Mouse (Mus musculus) embryonic facial prominence, embryonic 12.5 days (tissue): ENCODE measurements around the gene Csf2. TPM values are rescaled to one million over a fixed set of nuclear protein-coding genes. Genes with fewer than 3 reads are reported as not detected.
"Not testable (repeated sequence)": the region's sequence is repeated elsewhere in the genome, so short reads cannot be mapped to it uniquely, and the experiment has no call there.

ENCODE experiments used
- ATAC-seq: fragments of 200-750 bp; cut with Nextera tagmentation; 2 replicates; pipeline ENCODE4 v1.8.0; 2017; ENCODE audit not compliant: insufficient number of reproducible peaks, insufficient read depth, low FRiP score, low TSS enrichment
- H3K27ac ChIP-seq: fragments of 300-500 bp; sonication (generic); 2 replicates; pipeline ENCODE4 v1.5.1; 2016; ENCODE audit warnings: mild to moderate bottlenecking
- H3K27me3 ChIP-seq: fragments of 300-500 bp; sonication (generic); 2 replicates; pipeline ENCODE4 v1.6.1; 2016; ENCODE audit warnings: mild to moderate bottlenecking, moderate library complexity
- H3K36me3 ChIP-seq: fragments of 300-500 bp; sonication (generic); 2 replicates; pipeline ENCODE4 v1.6.1; 2016; ENCODE audit warnings: mild to moderate bottlenecking
- H3K4me1 ChIP-seq: fragments of 300-500 bp; sonication (generic); 2 replicates; pipeline ENCODE4 v1.6.1; 2016
- H3K4me2 ChIP-seq: fragments of 300-500 bp; sonication (generic); replicated peaks from 2 replicates; pipeline ENCODE4 v1.6.1; 2016; ENCODE audit warnings: mild to moderate bottlenecking, moderate library complexity
- H3K4me3 ChIP-seq: fragments of 300-500 bp; sonication (generic); 2 replicates; pipeline ENCODE4 v1.5.1; 2016; ENCODE audit warnings: mild to moderate bottlenecking
- H3K9ac ChIP-seq: fragments of 300-500 bp; sonication (generic); 2 replicates; pipeline ENCODE4 v1.6.1; 2016; ENCODE audit warnings: mild to moderate bottlenecking, moderate library complexity
- H3K9me3 ChIP-seq: fragments of 300-500 bp; sonication (generic); 2 replicates; pipeline ENCODE4 v1.6.1; 2016; ENCODE audit warnings: mild to moderate bottlenecking, moderate library complexity
- WGBS: fragments of 180-500 bp; shearing (Covaris S2); methylation state at CpG from one replicate; pipeline ENCODE4 v1.1.7; 2016; 5-methylcytosine and 5-hydroxymethylcytosine counted together
- polyA plus RNA-seq: library from polyadenylated mRNA; unstranded; fragments of >200 nt; fragmentation: Nextera tagmentation; extraction: Ambion mirVana; gene quantifications from 2 replicates; pipeline ENCODE4 v1.2.1, GENCODE M21; 2016

Csf2 gene
- not detected in 2 replicates for polyA plus RNA-seq

DNA sequence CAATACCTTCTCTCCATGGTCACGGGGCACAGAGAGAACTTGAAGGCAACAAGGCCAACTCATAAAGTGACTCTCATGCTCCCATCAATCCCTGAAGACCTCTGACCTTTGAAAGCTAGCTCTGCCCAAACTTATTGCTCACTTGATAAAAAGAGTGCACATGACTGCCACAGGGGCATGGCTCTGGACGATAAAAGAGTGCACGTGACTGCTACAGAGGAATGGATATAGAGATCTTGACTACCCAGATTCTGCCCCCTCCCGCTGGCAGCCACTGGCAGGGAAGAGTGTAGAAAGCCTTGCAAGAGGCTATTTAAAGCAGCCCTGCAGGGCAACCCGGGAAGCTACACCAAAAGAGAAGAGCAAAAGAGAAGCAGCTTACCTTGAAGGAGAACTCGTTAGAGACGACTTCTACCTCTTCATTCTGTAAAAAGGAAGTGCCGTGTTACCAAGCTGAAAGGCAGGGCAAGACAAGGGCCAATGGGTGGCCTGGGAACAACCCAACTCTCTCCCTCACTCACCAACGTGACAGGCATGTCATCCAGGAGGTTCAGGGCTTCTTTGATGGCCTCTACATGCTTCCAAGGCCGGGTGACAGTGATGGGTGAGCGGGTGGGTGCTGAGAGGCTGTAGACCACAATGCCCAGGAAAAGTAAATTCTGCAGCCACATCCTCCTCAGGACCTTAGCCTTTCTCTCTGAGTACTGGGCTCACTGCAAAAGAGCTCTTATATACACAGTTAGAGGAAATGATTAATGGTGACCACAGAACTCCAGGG lies at the start of gene Csf2:
Gene Csf2 (minus strand): TSS at position 728 of the 778 bp plus-strand sequence.
- Histone ChIP-seq H3K27ac (no peak within 1 kb of the TSS), H3K36me3 (no peaks in the 10 kb centered on the region), H3K4me3 (no peak within 1 kb of the TSS), H3K9ac (no peak within 1 kb of the TSS), H3K4me1 (no peaks in the 10 kb centered on the region), H3K9me3 (no peaks in the 10 kb centered on the region), H3K27me3 (no peaks in the 10 kb centered on the region), H3K4me2 (no peak within 1 kb of the TSS)
- no peak for ATAC-seq
- 60% methylated on average over 11 of the region's 11 CpGs for WGBS

DNA sequence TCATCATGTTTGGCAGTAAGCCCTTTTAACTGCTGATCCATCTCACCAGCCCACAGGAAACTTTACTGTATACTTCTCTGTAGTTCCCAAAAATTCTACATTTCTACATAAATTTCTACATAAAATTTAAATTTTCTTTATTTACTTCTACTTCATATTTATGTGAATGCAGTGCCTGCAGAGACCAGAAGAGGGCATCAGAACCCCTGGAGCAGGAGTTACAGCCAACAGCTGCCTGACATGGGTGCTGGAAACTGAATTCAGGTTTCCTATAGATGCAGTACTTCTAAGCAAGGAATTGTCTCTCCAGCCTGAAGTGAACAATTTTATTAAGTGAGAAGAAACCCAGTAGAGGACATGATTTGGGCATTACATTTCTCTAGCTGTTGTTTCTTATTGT lies 49.3 kb upstream of the Csf2 start:
- no peak overlapping the region for H3K9ac ChIP-seq
- 0 out of 2 replicates have a peak, but pooled peaks cover 4% of the 10 kb centered on the region for H3K27me3 ChIP-seq
- no peak overlapping the region for H3K4me2 ChIP-seq
- H3K36me3 ChIP-seq, result no peaks in the 10 kb centered on the region
- no peaks in the 10 kb centered on the region for H3K4me1 ChIP-seq
- no peak overlapping the region for H3K4me3 ChIP-seq
- H3K9me3 ChIP-seq, result no peaks in the 10 kb centered on the region
- H3K27ac ChIP-seq, result no peak overlapping the region
- ATAC-seq, result no peak

DNA sequence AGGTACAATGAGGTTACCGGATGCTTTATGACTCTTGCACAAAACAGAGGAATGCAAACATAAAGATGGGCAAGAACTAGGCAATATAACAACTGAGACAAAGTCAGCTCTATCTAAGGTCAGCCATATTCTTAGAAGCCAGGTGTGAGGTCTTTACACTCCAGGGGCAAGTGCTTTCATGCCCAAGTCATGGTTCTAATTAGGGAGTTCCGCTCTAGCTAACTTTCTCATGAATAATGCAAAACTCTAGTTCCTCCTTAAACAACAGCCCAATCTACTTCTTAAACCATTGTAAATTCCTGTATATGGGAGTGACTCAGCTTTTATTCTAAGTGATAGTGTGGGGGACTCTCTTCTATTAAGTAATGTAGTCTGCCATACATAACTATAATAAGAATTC lies 48.0 kb upstream of the Csf2 start:
- not testable (repeated sequence) for H3K9ac ChIP-seq, H3K27ac ChIP-seq, H3K9me3 ChIP-seq, H3K4me2 ChIP-seq, H3K27me3 ChIP-seq, H3K4me3 ChIP-seq, H3K4me1 ChIP-seq, H3K36me3 ChIP-seq, ATAC-seq
- 88% methylated on average over 2 of the region's 2 CpGs for WGBS

DNA sequence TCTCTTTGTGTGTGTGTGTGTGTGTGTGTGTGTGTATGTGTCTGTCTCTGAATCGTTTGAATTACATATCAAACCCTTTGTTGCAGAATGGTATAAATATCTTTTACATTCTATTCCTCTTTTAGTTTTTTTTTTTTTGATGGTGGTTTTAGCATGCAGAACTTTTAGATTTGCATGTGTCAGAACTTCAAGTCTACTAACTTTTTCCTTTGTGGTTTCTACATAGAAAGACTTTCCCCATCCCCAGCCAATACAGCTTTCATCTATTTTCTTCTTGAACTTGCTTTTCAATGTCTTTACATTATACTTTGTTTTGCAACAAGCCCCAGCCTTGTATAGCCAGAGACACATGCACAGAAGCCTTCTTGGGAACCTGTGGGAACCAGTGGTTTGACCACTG lies 47.3 kb upstream of the Csf2 start:
- Histone ChIP-seq H3K9me3 (no peaks in the 10 kb centered on the region), H3K36me3 (no peaks in the 10 kb centered on the region), H3K4me3 (no peak overlapping the region), H3K4me2 (no peak overlapping the region), H3K27ac (no peak overlapping the region), H3K27me3 (no peaks in the 10 kb centered on the region), H3K4me1 (no peaks in the 10 kb centered on the region), H3K9ac (no peak overlapping the region)
- 100% methylated on average over 1 of the region's 1 CpGs for WGBS
- no peak for ATAC-seq

GRCm38 (mm10) chr11:54295971-54296370 lies 46.5 kb upstream of the Csf2 start:
- Histone ChIP-seq H3K4me1 (no peaks in the 10 kb centered on the region), H3K4me3 (no peak overlapping the region), H3K27ac (no peak overlapping the region), H3K27me3 (no peaks in the 10 kb centered on the region), H3K36me3 (no peaks in the 10 kb centered on the region), H3K9me3 (no peaks in the 10 kb centered on the region), H3K4me2 (no peak overlapping the region), H3K9ac (no peak overlapping the region)
- WGBS, result 88% methylated on average over 4 of the region's 4 CpGs
- no peak for ATAC-seq

- H3K36me3 ChIP-seq, result no peaks in the 10 kb centered on the region
- no peak overlapping the region for H3K4me3 ChIP-seq
- ATAC-seq, result no peak
- no peak overlapping the region for H3K27ac ChIP-seq
- H3K9me3 ChIP-seq, result no peaks in the 10 kb centered on the region
- no peak overlapping the region for H3K9ac ChIP-seq
- H3K4me1 ChIP-seq, result no peaks in the 10 kb centered on the region
- no peaks in the 10 kb centered on the region for H3K27me3 ChIP-seq
- 73% methylated on average over 12 of the region's 12 CpGs for WGBS
- H3K4me2 ChIP-seq, result no peak overlapping the region
Observed at GRCm38 (mm10) chr11:54293980-54294807, 44.7 kb upstream of the Csf2 start.

- 79% methylated on average over 2 of the region's 2 CpGs for WGBS
- no peak for ATAC-seq
- Histone ChIP-seq H3K9ac (no peak overlapping the region), H3K9me3 (no peaks in the 10 kb centered on the region), H3K27me3 (no peaks in the 10 kb centered on the region), H3K4me2 (no peak overlapping the region), H3K36me3 (no peaks in the 10 kb centered on the region), H3K4me1 (no peaks in the 10 kb centered on the region), H3K4me3 (no peak overlapping the region), H3K27ac (no peak overlapping the region)
Observed at GRCm38 (mm10) chr11:54292163-54292562, 42.7 kb upstream of the Csf2 start.

DNA sequence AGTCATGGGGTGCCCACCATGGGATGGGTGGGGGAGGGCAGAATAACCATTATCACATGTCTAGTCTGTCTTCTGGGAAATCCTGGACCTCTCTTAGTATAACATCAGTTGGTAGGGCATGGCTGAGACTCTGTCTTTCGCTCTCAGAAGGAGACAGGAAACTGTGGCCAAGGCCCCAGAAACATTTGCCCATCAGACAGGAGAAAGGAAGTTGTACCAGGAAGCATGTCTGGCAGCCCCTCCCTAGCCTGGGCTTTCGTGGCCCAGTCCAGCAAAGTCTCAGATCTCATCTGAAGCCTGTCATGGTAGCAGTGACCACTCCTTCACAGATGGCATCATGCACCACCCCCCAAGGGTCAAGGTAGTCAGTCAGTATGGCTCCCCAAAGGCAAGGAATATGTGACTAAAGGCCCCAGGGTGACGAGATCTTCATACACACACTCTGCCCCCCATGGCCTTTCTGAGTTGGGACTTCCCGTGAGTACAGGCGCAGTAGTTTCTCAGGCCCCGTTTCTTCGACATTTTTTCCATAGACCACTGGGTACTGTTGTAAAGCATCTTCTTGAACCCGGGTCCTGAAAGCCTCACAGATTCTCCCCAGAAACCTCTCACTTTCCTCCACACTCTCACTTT lies 38.5 kb upstream of the Csf2 start:
- Histone ChIP-seq H3K4me1 (no peaks in the 10 kb centered on the region), H3K27me3 (no peaks in the 10 kb centered on the region), H3K4me3 (no peak overlapping the region), H3K27ac (no peak overlapping the region), H3K9ac (no peak overlapping the region), H3K36me3 (no peaks in the 10 kb centered on the region), H3K9me3 (no peaks in the 10 kb centered on the region), H3K4me2 (no peak overlapping the region)
- ATAC-seq, result no peak
- WGBS, result 88% methylated on average over 8 of the region's 8 CpGs

DNA sequence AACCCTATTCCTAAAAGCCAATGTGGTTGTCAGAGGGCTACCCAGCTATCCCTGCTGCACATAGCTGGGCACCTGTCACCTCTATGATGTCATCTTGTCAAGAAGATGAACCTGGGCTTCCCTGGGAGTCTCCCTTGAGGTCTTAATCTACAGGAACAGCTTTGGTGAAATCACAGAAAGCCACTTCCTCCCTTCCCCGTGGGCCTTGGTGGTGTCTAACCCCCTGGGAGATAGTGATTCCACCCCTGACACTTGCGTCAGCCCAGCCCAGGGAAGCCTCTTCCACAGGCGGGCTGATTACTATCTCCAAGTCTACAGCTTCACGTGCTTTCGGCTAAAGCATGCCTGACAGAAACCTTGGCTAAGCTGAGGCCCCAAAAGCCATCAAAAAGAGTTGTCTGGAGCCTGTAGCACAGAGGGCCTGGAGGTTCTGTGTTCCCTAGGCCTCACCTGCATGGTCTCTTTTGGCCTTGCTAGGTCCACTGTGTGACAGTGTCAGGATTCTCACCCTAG lies 22.0 kb upstream of the Csf2 start:
- no peak overlapping the region for H3K27ac ChIP-seq
- no peak overlapping the region for H3K9ac ChIP-seq
- H3K27me3 ChIP-seq, result no peaks in the 10 kb centered on the region
- H3K4me1 ChIP-seq, result no peaks in the 10 kb centered on the region
- H3K4me3 ChIP-seq, result no peak overlapping the region
- H3K4me2 ChIP-seq, result no peak overlapping the region
- 80% methylated on average over 5 of the region's 5 CpGs for WGBS
- H3K36me3 ChIP-seq, result no peaks in the 10 kb centered on the region
- ATAC-seq, result no peak
- no peaks in the 10 kb centered on the region for H3K9me3 ChIP-seq

DNA sequence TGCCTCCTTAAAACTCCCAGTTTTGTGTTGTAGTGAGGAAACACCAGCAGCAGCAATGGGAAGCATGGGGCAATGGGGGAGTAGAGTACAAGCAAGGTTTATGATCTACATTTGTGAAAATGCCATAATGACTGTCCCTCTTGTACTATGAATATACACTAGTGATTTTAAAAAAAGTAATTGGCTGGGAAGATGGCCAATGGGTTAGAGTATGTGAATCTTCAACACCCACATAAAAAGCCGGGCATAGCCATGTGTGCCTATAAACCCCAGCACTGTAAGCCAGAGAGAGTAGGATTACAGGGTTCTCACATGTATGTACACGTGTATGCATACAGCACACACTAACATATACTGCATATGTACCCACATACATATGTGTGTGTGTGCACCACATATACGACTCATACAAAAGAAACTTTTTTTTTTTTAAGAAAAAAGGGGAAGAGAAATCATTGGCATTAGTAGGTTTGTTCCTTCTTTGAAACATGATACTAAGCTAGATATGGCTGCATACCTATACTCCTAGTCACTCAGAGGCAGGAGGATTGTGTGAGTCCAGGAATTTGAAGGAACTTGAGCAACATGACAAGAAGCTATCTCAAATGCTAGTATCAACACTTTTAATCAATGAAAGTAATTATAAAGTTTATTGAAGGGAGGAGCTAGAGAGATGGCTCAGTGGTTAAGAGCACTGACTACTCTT lies 19.9 kb upstream of the Csf2 start:
- no peaks in the 10 kb centered on the region for H3K9me3 ChIP-seq
- WGBS, result 81% methylated on average over 3 of the region's 3 CpGs
- H3K4me3 ChIP-seq, result no peak overlapping the region
- H3K4me2 ChIP-seq, result no peak overlapping the region
- no peaks in the 10 kb centered on the region for H3K4me1 ChIP-seq
- no peaks in the 10 kb centered on the region for H3K36me3 ChIP-seq
- no peak for ATAC-seq
- H3K27ac ChIP-seq, result no peak overlapping the region
- H3K9ac ChIP-seq, result no peak overlapping the region
- no peaks in the 10 kb centered on the region for H3K27me3 ChIP-seq

- no peaks in the 10 kb centered on the region for H3K27me3 ChIP-seq
- ATAC-seq, result no peak
- 85% methylated on average over 6 of the region's 6 CpGs for WGBS
- H3K36me3 ChIP-seq, result no peaks in the 10 kb centered on the region
- H3K4me2 ChIP-seq, result no peak within 1 kb of the TSS
- no peaks in the 10 kb centered on the region for H3K4me1 ChIP-seq
- no peaks in the 10 kb centered on the region for H3K9me3 ChIP-seq
- H3K27ac ChIP-seq, result no peak within 1 kb of the TSS
- no peak within 1 kb of the TSS for H3K9ac ChIP-seq
- no peak within 1 kb of the TSS for H3K4me3 ChIP-seq
Observed at GRCm38 (mm10) chr11:54267177-54267576, 17.7 kb upstream of the Csf2 start, which contains the start of gene Il3. Gene Il3, minus strand, starts transcription at chr11:54267277.
